Mouse (Mus musculus) embryo, embryonic 10.5 days (tissue): ENCODE data around the gene Ppp1r14b.
"Not testable (repeated sequence)": the region's sequence is repeated elsewhere in the genome, so short reads cannot be mapped to it uniquely, and the experiment has no call there.

Experiments
- DNase-seq: peaks from one replicate; pipeline ENCODE4 v3.0.0-alpha.2; 2015; ENCODE audit warnings: low spot score

The Ppp1r14b gene

DNA sequence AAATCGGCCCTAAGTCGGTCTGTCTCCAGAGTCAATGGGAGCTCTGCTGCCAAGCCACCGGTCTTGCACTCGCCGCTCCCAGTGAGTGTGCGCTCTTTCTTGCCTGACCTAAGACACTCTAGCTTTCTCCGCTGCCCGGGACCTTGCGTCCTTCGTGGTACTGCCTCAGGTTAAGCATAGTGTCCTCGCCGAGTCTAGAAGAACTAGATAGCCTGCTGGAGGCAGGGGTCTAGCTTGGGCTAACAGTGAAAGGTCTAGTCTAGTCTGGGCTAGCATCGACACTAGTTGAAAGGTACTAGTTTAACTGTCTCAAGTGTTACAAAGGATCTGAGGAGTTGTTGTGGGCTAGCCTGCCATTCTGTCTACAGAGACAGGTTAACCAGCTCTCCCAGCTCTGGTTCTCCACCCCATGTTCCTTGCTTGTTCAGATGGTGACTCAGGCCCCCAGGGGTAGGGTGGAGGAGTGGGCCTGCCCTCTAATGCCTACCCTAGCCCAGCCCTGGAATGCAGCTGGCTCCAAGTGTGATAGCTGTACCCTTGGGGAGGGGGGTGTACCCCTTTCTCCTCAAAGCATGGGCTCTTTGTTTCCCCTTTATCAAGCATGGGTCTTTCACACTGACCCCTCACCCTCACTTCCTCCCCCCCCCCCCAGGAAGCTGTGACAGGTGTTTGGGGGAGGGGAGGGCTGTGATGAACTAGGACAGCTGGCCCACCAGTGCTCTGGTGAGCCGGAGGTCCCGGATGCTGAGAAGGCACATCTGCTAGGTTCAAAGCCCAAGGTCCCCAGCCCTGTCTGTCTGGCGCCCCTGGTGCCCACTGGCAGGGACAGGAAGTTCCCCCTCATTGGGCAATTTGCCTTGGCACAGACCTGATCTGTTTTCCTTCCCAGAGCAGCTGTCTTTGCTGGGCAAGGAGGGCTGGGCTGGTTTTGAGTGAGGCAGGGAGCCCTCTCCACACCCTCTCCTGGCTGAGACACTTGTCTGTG lies 1.1 kb downstream of the Ppp1r14b start, which contains the start of gene Plcb3:
Gene Plcb3 (minus strand): TSS at position 934 of the 985 bp plus-strand sequence.
- DNase-seq, result peak; percentile 81

DNA sequence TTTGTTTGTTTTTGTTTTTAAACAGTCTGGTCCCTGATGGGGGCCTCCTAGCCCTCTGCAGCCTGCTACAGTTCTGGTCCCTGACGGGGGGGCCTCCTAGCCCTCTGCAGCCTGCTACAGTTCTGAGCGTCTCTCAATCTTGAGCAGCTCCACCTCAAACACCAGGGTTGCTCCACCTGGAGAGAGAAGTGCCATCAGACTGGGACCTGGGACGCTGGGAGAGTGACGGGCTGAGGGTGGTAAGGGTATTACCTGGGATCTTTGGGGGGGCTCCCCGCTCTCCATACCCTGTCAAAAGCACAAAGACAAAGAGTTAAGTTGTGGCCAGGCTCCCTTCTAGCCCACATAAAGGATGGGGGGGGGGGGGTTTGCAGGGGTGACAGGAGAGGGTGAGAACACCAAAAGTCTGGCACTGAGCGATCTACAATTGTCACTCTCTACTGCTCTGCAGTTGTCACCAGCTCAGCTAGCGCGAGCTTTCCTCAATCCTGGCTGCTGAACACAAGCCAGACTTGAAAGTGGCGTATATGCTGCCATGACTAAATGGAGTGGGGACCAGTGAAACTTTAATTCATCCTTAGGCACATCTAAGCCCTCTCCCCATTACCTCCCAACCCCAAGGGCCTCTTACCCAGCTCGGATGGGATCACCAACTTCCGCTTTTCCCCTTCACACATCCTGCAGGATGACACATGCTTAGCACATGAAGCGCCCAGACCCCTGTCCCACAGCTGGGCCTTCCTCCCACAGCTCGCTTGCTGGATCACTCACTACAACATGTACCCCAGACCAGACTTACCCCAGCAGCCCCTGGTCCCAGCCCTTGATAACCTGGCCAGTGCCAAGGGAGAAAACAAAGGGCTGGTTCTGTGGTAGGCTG lies 3.2 kb downstream of the Ppp1r14b start:
- DNase-seq, result no peak

DNA sequence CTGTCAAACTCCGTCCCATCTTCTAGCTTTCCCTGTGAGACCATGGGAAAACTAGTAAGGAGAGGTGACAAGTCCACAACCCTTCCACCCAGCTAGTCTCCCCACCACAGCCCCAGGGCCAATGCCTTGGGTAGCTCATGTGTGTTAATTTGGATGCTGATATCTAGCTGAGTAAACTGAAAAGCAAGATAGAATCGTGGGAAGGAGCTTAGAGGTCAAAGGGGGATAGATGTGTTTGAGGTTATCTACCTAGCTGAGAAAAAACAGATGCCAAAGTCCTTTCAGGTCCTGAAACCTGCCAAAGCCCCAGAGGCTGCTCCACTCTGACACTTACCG lies 3.8 kb downstream of the Ppp1r14b start:
- DNase-seq, result no peak

GRCm38 (mm10) chr19:6979001-6979479 lies 4.3 kb downstream of the Ppp1r14b start:
- peak; percentile 44 for DNase-seq

DNA sequence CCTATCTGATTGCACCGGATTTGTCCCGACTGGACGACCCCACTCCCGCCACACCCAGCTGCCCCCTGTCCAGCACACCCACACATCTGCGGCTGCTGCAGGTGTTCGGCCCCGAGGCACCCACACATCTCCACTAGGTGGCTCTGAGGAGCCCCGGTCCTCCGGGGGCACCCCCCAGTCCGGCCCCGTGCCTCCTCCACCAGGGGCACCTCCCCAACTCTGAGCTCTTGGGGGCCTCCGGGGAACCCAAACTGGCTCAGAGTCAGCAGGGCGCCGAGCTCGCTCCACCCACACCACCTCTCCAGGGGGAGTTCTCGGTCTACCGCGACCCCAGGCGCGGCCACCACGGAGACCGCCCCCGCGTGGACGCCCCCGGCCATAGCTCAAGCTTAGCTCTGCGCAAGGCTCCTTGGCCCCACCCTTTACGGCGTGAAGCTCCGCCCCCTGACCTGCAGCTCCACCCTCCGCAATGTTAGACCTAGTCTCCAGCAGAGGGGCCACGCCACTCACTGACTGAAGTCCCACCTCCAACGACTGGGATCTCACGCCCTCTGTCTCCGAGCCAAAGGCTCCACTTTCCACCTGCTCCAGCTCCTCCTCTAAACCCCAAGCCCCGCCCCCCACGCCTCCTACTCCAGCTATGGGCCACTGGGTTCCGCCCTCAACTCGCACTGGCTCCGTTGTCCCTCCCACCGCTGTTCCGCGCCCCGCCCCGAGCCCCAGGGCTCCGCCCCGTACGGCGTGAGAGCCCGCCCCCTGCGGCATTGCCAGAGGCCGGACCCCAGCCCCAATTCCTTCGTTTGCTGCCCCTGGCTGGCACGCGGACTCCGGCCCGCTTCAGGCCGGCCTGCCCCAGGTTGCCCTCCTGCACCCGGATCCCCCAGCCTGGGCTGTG lies 5.0 kb downstream of the Ppp1r14b start:
- peak; percentile 100 for DNase-seq

GRCm38 (mm10) chr19:6980381-6981093 lies 5.8 kb downstream of the Ppp1r14b start, which contains the start of gene Fkbp2:
Gene Fkbp2 (minus strand): TSS chr19:6980501.
- peak; percentile 100 for DNase-seq

DNA sequence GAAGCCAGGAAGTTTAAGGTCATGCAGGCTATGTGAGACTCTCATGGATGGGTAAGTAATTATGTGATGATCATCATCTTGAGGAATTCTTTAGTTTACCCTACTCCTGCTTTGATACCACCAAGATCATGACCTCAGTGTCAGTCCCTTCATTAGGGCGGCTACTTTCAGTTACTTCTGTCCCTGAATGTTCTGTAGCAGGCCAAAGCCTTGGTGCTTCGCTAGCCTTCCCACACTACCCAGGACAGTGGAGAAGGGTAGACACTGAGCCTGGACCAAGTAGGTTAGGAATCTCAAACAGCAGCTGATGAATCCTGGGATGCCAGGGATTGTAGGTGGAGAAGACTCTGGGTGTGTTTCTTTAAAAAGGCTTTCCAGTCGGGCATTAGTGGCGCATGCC lies 6.7 kb downstream of the Ppp1r14b start:
- no peak for DNase-seq

- DNase-seq, result peak; percentile 26
Measured at GRCm38 (mm10) chr19:6983621-6984020, 8.9 kb downstream of the Ppp1r14b start.

DNA sequence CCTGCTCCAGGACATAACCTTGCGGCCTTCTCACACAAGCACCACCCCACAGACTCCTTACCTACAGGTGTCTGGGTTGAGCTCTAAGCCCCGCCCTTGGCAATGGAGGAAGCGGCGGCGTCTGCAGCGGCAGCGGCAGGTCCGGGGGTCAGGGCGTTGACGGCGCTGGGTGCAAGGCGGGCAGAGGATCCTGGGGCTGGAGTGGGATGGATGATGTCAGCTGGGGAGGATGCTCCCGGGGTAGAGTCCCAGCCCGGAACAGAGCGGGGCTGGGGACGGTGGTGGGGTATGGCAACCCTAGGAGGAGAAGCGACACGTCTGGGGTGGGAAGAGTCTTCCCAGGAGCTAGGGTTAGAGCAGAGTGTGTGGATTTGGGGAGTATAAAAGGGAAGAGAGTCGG lies 10.5 kb downstream of the Ppp1r14b start:
- no peak for DNase-seq

- no peak for DNase-seq
Measured at GRCm38 (mm10) chr19:6985951-6986708, 11.4 kb downstream of the Ppp1r14b start.

DNA sequence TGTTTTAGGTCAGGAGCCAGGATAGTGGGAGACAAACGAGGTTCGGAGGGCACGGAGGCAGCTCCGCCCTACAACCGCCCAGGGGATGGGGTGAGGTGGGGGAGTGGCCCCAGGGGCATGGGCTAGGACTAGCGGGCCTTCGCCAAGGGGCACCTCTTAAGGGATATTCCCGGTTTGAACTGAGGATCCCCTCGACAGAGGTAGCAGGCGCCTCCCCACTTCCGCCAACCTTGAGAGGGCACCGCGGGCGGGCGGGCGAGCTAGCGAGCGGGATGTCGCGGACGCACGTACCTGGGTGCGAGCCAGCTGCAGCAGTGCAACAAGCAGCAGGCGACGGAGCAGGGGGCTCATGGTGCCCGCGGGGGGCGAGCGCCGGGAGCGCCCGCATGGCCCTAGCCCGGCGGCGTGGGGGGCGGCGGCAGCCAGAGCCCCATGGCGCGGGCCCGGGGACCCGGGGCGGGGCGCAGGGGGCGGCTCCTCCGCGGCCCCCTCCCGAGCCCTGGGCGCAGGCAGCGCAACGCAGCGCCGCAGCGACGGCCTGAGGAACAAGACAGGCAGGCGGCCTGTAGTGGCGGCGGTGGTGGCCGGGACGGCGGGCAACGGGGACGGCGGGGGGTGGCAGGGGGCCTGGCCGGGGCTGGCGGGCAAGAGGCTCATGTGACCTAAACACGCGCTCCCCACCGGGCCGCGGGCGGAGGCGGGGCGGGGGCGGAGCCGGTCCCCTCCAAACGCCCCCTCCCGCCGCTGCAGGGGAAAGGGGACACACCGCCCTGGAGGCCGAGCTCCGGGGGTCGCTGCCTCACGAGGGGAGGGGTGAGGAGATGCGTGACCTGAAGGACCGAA lies 12.5 kb downstream of the Ppp1r14b start, which contains the start of gene Vegfb:
Gene Vegfb (minus strand): TSS at position 591 of the 843 bp plus-strand sequence.
- DNase-seq, result peak; percentile 75

GRCm38 (mm10) chr19:6987904-6988285 lies 13.1 kb downstream of the Ppp1r14b start:
- no peak for DNase-seq

GRCm38 (mm10) chr19:6989251-6989650 lies 14.5 kb downstream of the Ppp1r14b start:
- DNase-seq, result no peak

DNA sequence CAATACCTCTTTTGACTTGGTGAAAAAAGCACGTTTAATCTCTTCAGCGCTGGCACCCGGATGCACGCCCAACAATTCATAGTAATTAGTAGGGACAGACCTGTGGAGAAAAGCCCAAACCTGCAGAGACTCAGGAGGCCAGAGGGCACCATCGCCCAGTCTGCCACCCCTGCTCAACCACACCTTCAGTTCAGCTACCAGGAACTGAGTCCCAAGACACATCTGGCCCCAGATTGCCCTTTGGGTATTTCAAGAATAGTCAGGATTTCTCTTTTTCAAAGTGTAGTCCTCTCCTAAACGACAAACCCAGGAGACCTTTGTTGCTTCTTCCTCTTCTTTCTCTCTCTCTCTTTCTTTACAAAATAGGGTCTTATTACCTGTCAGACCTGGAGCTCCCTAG lies 15.9 kb downstream of the Ppp1r14b start:
- no peak for DNase-seq

DNA sequence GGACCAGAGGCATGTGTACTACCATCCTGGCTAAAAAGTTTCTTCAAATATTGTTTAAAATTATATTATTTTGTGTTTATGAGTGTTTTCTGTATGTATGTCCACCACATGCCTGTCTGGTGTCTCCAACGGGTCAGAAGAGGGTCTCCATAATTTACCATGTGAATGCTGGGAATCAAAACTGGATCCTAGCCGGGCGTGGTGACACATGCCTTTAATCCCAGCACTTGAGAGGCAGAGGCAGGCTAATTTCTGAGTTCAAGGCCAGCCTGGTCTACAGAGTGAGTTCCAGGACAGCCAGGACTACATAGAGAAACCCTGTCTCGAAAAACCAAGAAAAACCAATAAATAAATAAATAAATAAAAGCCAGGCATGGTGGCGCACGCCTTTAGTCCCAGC lies 16.4 kb downstream of the Ppp1r14b start:
- not testable (repeated sequence) for DNase-seq

GRCm38 (mm10) chr19:6992011-6992858 lies 17.5 kb downstream of the Ppp1r14b start, which contains the start of gene Dnajc4:
Gene Dnajc4 (minus strand): TSS chr19:6992572.
- peak; percentile 100 for DNase-seq

- DNase-seq, result no peak
Measured at GRCm38 (mm10) chr19:6993011-6993770, 18.4 kb downstream of the Ppp1r14b start.
